Mouse (Mus musculus) forebrain, embryonic 12.5 days (tissue): ENCODE measurements around the gene Scaper. TPM values are rescaled to one million over a fixed set of nuclear protein-coding genes. Genes with fewer than 3 reads are reported as not detected.
A peak's percentile ranks its signal among the peaks of the same experiment; 100 is the strongest.

ENCODE experiments used
- ATAC-seq: fragments of 200-750 bp; cut with Nextera tagmentation; 2 replicates; pipeline ENCODE4 v1.8.0; 2017; ENCODE audit warnings: moderate TSS enrichment; ENCODE audit not compliant: low FRiP score
- H3K27ac ChIP-seq: fragments of 300-500 bp; sonication (generic); 2 replicates; pipeline ENCODE4 v1.5.1; 2016; ENCODE audit warnings: mild to moderate bottlenecking
- H3K27me3 ChIP-seq: fragments of 300-500 bp; sonication (generic); 2 replicates; pipeline ENCODE4 v1.6.1; 2016; ENCODE audit warnings: mild to moderate bottlenecking
- H3K36me3 ChIP-seq: fragments of 300-500 bp; sonication (generic); replicated peaks from 2 replicates; pipeline ENCODE4 v1.6.1; 2016; ENCODE audit warnings: mild to moderate bottlenecking
- H3K4me1 ChIP-seq: fragments of 300-500 bp; sonication (generic); 2 replicates; pipeline ENCODE4 v1.6.1; 2016
- H3K4me2 ChIP-seq: fragments of 300-500 bp; sonication (generic); 2 replicates; pipeline ENCODE4 v1.6.1; 2016; ENCODE audit warnings: mild to moderate bottlenecking, moderate library complexity
- H3K4me3 ChIP-seq: fragments of 300-500 bp; sonication (generic); replicated peaks from 2 replicates; pipeline ENCODE4 v1.5.1; 2016; ENCODE audit warnings: mild to moderate bottlenecking
- H3K9ac ChIP-seq: fragments of 300-500 bp; sonication (generic); 2 replicates; pipeline ENCODE4 v1.6.1; 2016; ENCODE audit warnings: mild to moderate bottlenecking
- H3K9me3 ChIP-seq: fragments of 300-500 bp; sonication (generic); 2 replicates; pipeline ENCODE4 v1.6.1; 2016
- WGBS: fragments of 180-500 bp; shearing (Covaris S2); methylation state at CpG from one replicate; pipeline ENCODE4 v1.1.7; 2016; 5-methylcytosine and 5-hydroxymethylcytosine counted together
- polyA plus RNA-seq: library from polyadenylated mRNA; unstranded; fragments of >200 nt; fragmentation: Nextera tagmentation; extraction: Ambion mirVana; gene quantifications from 2 replicates; pipeline ENCODE4 v1.2.1, GENCODE M21; 2016

Scaper gene
- polyA plus RNA-seq, 1 experiment from 2014 or later = 18.6 TPM

DNA sequence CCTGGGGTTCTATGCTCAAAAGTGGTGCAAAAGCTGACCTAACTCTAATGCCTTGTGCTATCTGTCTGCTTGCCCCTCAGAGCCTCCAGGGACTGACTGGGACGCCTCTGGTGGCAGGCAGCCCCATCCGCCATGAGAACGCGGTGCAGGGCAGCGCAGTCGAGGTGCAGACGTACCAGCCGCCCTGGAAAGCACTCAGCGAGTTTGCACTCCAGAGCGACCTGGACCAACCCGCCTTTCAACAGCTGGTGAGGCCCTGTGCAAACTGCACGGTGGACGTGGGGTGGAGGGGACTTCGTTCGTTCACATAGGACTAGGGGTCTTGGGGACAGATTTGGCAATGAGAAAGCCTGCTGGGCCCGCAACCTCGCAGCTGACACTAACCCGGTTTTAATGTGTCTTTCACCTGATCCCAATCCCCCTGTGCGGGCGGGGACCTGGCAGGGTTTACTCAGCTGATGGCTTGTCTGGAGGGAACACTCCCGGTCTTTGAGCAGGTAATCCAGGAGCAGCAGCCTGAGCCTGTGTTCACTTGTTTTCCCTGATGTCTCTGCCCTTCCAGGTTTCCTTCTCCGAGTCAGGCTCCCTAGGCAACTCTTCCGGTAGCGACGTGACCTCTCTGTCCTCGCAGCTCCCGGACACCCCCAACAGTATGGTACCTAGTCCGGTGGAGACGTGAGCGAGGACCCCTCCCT, 392.9 kb downstream of the Scaper start:
- Histone ChIP-seq H3K9ac (no peak overlapping the region), H3K4me2 (no peak overlapping the region), H3K36me3 (no peaks in the 10 kb centered on the region), H3K27ac (no peak overlapping the region), H3K9me3 (no peaks in the 10 kb centered on the region), H3K4me1 (peaks cover 50% of the 10 kb centered on the region), H3K4me3 (peak overlapping the region; percentile 0; the same call in 1 of the 2 replicates), H3K27me3 (peaks cover 97% of the 10 kb centered on the region)
- ATAC-seq = no peak
- 2% methylated on average over 30 of the region's 30 CpGs for WGBS

DNA sequence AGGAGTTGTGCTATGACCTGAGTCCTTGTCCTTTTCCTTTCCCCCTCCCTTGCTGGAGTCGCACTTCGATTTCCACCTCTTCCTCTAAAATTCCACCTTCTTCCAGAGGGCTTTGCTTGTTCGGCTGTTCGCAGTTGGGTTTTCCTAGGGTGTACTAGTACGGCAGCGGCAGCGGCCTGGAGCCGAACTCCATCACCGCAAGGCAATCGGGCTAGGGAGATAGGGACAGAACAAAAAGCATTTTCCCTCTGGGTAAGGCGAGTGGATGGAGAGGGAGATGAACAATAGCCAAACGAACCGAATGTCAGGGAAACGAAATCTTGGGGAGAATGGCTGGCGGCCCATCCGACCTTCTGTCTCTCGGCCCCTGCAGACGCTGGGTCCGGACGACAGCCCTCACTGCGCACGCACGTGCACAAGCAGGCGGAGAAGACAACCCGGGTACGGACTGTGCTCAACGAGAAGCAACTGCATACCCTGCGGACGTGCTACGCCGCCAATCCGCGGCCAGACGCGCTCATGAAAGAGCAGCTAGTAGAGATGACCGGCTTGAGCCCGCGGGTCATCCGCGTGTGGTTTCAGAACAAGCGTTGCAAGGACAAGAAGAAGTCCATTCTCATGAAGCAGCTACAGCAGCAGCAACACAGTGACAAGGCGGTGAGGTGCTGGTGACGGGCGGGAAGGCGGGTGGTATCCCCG, 394.1 kb downstream of the Scaper start:
- Histone ChIP-seq H3K4me2 (peak overlapping the region; percentile 42), H3K36me3 (no peaks in the 10 kb centered on the region), H3K4me3 (peak overlapping the region; percentile 26), H3K9me3 (no peaks in the 10 kb centered on the region), H3K4me1 (peaks cover 55% of the 10 kb centered on the region), H3K27me3 (peaks cover 97% of the 10 kb centered on the region), H3K9ac (0 out of 2 replicates have a peak overlapping the region, but pooled peaks have one; percentile 17), H3K27ac (no peak overlapping the region)
- WGBS = under 1% methylated on average over 46 of the region's 46 CpGs
- no peak for ATAC-seq

DNA sequence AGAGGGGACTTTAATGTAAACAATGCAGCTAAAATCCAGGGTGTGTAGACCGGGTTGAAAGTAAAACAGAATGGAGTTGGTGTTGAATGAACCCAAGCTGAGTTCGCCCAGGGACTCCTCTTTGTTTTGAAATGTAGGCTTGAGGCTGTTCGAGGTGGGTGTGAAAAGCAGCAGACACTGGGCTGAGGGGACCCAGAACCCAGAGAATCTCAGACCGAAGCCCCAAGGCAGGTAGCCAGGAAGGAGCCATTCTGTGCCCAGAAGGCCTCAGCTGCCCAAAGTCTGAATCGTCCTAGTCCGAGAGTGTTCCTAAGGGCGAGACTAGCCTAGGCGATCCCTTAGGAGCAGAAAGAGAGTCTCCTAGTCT, 394.6 kb downstream of the Scaper start:
- Histone ChIP-seq H3K9me3 (no peaks in the 10 kb centered on the region), H3K27me3 (peaks cover 97% of the 10 kb centered on the region), H3K9ac (no peak overlapping the region), H3K4me2 (peak overlapping the region; percentile 42; the same call in 1 of the 2 replicates), H3K27ac (no peak overlapping the region), H3K4me3 (peak overlapping the region; percentile 26; the same call in 1 of the 2 replicates), H3K4me1 (peaks cover 58% of the 10 kb centered on the region), H3K36me3 (no peaks in the 10 kb centered on the region)
- 4% methylated on average over 8 of the region's 8 CpGs for WGBS
- ATAC-seq = no peak

DNA sequence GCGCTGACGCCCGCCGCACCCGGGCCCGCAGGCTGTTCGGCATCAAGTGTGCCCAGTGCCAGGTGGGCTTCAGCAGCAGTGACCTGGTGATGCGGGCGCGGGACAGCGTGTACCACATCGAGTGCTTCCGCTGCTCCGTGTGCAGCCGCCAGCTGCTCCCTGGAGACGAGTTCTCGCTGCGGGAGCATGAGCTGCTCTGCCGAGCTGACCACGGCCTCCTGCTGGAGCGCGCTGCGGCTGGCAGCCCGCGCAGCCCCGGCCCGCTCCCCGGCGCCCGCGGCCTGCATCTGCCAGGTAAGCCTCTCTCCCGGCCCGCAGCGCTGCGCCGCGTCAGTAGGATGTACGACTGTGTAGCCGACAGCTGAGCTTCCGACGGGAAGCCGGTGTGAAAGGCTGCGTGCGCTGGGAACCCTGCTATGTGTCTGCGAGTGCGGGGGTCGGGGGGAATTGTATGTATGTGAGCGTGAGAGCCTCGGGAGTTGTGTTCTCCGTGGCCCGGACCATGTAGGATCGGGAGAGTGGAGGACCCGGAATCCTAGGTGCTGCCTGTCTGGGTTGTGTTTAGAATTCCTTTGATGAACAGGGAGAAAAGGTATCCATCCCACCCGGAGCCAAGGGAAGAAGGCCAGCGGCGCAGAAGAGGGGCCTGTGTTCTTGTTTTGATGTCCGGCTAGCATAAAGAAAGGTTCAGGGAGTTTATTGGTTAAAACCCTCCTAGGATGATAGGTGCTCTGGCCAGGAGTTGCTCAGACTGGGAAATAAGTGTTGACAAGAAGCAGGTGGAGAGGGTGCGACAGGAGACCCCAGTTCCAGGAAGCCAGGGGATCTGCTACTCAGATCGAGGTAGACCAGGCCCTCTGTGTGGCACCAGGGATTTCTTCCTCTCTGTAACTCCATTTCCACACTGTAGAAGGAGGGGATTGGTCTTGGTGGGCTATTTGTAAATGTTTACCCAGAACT, 395.3 kb downstream of the Scaper start:
- ATAC-seq = no peak
- H3K27ac ChIP-seq = no peak overlapping the region
- 1% methylated on average over 59 of the region's 59 CpGs for WGBS

DNA sequence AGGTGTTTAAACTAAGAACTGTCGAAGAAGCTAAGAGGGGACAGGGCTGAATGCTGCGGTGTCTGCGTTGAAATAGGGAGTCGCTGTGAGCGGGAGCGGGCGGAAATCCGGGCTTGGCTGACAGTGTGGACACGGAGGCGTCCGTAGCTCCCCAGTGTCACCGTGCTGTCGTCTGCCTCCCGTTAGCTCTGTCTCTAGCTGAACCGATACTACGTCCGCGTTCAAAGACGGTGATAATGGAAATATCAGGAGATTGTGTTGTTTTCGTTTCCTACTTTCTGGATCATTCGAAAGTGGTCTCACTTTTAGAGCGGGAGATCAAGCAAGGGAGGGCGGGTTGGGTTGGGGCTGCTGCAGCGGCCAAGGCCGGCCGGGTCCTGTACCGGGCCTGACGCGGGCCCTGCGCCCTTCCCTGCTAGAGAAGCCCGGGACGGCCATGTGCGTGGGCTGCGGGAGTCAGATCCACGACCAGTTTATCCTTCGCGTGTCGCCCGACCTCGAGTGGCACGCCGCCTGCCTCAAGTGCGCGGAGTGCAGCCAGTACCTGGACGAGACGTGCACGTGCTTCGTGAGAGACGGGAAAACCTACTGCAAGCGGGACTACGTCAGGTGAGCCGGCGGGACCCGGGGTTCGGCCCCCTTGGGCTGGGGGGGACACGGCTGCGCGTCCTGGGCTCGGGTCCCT, 396.1 kb downstream of the Scaper start:
- Histone ChIP-seq H3K9me3 (no peaks in the 10 kb centered on the region), H3K36me3 (no peaks in the 10 kb centered on the region), H3K4me3 (peak overlapping the region; percentile 40), H3K4me2 (peak overlapping the region; percentile 74), H3K27ac (no peak overlapping the region), H3K4me1 (peaks cover 58% of the 10 kb centered on the region), H3K9ac (peak overlapping the region; percentile 42; the same call in 1 of the 2 replicates), H3K27me3 (peaks cover 99% of the 10 kb centered on the region)
- no peak for ATAC-seq
- WGBS = 1% methylated on average over 59 of the region's 59 CpGs

More for the DNA sequence above, 395.3 kb downstream of the Scaper start:
- H3K4me2 ChIP-seq = peak overlapping the region; percentile 74
- H3K36me3 ChIP-seq = no peaks in the 10 kb centered on the region
- peaks cover 58% of the 10 kb centered on the region for H3K4me1 ChIP-seq
- H3K9me3 ChIP-seq = no peaks in the 10 kb centered on the region
- H3K4me3 ChIP-seq = peak overlapping the region; percentile 40
- 0 out of 2 replicates have a peak overlapping the region, but pooled peaks have one; percentile 42 for H3K9ac ChIP-seq
- peaks cover 96% of the 10 kb centered on the region for H3K27me3 ChIP-seq

DNA sequence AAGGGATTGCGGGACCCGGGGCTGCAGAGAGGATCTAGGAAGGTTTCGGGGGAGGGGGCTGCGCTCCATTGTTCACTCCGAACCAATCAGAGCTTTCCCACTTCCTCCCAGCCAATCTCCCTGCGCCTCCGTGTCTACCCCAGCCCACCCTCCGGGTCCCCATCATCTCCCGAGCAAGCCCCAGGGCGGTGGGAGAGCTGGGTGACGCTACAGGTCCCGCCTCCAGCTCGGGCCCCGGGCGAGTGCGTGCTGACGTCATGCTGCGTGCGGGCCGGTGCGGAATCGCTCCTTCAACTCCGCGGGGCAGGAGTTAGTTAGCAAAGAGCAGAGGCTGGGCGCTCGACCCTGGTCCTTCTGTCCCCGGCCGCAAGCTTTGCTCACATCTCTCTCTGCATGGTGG, 397.0 kb downstream of the Scaper start:
- Histone ChIP-seq H3K9ac (peak overlapping the region; percentile 42; the same call in 1 of the 2 replicates), H3K4me1 (peaks cover 50% of the 10 kb centered on the region), H3K4me2 (peak overlapping the region; percentile 74), H3K4me3 (peak overlapping the region; percentile 40), H3K27me3 (peaks cover 99% of the 10 kb centered on the region), H3K36me3 (no peaks in the 10 kb centered on the region), H3K9me3 (no peaks in the 10 kb centered on the region), H3K27ac (no peak overlapping the region)
- ATAC-seq = peak; percentile 97
- under 1% methylated on average over 28 of the region's 28 CpGs for WGBS

DNA sequence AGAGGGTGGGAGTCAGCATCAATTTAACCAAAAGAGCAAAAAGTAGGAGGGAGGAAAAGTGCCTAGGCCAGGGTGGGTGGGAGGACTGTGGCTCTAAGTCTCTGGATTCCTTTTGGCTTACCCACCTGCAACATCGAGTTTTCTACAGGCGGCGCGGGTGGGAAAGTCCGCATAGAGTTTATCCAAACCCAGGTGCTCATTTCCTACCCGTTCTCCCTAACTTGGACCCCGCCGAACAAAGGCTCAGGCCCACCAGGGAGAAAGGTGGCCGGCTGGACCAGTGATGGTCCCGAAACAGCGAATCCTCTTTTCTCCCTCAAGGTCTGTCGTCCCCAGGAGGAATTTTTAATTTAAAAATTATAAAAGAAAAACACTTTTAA, 397.5 kb downstream of the Scaper start:
- Histone ChIP-seq H3K9ac (peak overlapping the region; percentile 42; the same call in 1 of the 2 replicates), H3K9me3 (no peaks in the 10 kb centered on the region), H3K27ac (no peak overlapping the region), H3K4me1 (peaks cover 46% of the 10 kb centered on the region), H3K27me3 (peaks cover 96% of the 10 kb centered on the region), H3K4me2 (peak overlapping the region; percentile 74), H3K4me3 (peak overlapping the region; percentile 40), H3K36me3 (no peaks in the 10 kb centered on the region)
- ATAC-seq = no peak
- WGBS = 0% methylated on average over 12 of the region's 12 CpGs

DNA sequence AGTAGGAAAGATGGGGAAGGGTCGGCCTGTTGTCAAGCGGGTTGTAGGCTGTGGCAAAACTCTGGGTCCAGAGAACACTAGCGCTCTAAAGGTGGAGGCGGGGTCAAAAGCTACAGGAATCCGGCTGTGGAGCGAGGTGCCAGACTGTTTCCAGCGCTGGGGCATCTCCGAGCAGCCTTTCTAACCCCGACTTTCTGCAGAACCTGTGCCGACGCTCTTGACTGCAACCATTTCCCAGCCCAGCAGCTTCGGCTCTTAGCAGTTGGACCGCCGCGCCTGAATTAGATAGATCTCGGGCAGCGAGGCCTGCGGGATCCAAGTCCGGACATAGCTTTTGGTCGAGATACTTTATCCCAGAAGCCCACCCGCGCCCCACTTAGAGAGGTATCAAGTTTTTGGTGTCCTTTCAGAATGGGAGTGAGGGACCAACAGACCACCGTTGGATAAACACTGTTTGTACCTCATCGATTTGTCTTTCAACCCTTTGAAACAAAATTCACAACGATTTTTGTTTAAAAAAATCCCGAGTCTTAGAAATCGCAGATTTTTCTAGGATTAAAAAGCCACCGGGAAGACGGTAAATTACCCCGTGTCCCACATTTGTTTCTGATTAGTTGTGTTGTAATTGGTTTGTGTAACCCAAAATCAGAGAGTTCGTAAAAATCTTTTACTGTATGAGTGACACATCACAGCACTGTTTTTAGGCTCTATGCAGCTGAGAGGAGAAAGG, 398.1 kb downstream of the Scaper start:
- whole genome bisulfite sequencing = 1% methylated on average over 31 of the region's 31 CpGs
- no peaks in the 10 kb centered on the region for H3K36me3 ChIP-seq
- H3K27ac ChIP-seq = no peak overlapping the region
- ATAC-seq = no peak
- H3K9ac ChIP-seq = no peak overlapping the region
- peaks cover 91% of the 10 kb centered on the region for H3K27me3 ChIP-seq
- no peaks in the 10 kb centered on the region for H3K9me3 ChIP-seq
- peak overlapping the region; percentile 40 for H3K4me3 ChIP-seq
- peak overlapping the region; percentile 74 for H3K4me2 ChIP-seq
- peaks cover 40% of the 10 kb centered on the region for H3K4me1 ChIP-seq

DNA sequence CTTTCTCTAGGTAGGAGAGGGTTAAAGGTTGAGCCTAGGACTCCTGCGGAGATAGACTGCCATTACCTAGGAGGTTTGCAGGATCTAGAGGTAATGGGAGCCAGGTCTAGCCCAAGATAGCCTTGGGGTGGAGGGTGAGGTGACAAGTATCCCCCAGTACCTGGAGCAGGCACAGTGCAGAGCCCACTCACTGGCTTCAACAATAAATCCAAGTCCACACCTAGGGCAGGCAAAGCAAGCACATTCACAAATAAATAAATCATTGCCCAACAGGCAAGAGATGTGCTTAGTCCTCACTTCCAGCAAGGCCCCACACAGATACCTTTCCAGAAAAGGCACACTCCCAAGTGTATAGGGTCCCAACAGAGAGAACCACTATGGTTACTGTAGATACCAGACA, 398.9 kb downstream of the Scaper start:
- Histone ChIP-seq H3K4me2 (no peak overlapping the region), H3K27me3 (peaks cover 89% of the 10 kb centered on the region), H3K9ac (no peak overlapping the region), H3K9me3 (no peaks in the 10 kb centered on the region), H3K4me1 (peaks cover 33% of the 10 kb centered on the region), H3K4me3 (no peak overlapping the region), H3K27ac (no peak overlapping the region), H3K36me3 (no peaks in the 10 kb centered on the region)
- no peak for ATAC-seq
- 11% methylated on average over 1 of the region's 1 CpGs for WGBS

DNA sequence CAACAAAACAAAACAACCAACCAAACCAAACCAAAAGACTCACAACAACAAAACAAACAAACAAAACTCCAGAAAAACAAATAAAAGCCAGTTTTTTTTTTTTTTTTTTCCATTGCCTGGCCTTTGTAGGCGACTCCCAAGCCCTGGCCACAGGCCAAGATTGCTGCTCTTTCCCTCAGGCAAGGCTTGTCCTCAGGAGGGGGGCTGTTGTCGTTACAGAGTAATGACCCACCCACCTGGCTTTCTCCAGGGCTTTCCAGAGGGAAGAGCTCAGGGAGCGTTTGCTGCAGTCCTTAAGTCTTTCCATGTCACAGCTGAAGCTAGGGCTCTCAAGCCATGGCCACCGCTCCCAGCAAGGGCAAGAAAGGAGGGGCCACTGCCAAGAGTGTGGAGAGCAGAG, 399.5 kb downstream of the Scaper start, which contains the start of gene Isl2:
Isl2 (plus strand) TSS at position 296 of the 400 bp plus-strand sequence.
- no peak within 1 kb of the TSS for H3K4me2 ChIP-seq
- H3K27ac ChIP-seq = no peak within 1 kb of the TSS
- H3K36me3 ChIP-seq = no peaks in the 10 kb centered on the region
- no peaks in the 10 kb centered on the region for H3K9me3 ChIP-seq
- peaks cover 28% of the 10 kb centered on the region for H3K4me1 ChIP-seq
- peaks cover 82% of the 10 kb centered on the region for H3K27me3 ChIP-seq
- ATAC-seq = no peak
- H3K9ac ChIP-seq = no peak within 1 kb of the TSS
- 0 out of 2 replicates have a peak within 1 kb of the TSS, but pooled peaks have one; percentile 20 for H3K4me3 ChIP-seq
- 1% methylated on average over 4 of the region's 4 CpGs for WGBS

DNA sequence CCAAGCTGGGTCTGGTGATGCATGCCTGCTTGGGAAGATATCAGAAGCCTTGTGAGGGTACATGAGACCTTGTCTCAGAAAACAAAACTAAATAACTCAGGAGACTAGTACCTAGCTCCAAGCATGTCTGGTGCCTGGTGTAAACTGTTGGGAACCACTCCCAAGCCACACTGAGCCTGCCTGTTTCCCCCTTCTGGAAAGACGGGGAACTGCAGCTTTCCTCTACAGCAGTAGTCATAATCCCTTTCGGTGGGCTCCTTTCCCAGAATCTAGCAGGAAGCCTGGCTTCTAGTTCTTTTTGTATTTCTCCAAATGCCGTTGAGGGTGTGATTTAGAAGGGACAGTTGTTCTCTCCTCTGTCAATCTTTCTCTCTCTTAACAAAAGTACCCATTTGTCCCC, 402.0 kb downstream of the Scaper start:
- no peak for ATAC-seq
- Histone ChIP-seq H3K4me1 (peaks cover 14% of the 10 kb centered on the region), H3K4me2 (no peak overlapping the region), H3K36me3 (no peaks in the 10 kb centered on the region), H3K9me3 (no peaks in the 10 kb centered on the region), H3K4me3 (no peak overlapping the region), H3K9ac (no peak overlapping the region), H3K27ac (no peak overlapping the region), H3K27me3 (peaks cover 61% of the 10 kb centered on the region)
- WGBS = 20% methylated on average over 3 of the region's 3 CpGs
